Mouse (Mus musculus) intestine, postnatal 0 days (tissue): ENCODE measurements at regions not wholly inside any gene's neighbourhood (a gene's known extent, or its start where the extent isn't known, plus 50 kb on each side); places are given as distances from the start of the nearest gene placed in this dataset.
A peak's percentile ranks its signal among the peaks of the same experiment; 100 is the strongest.

Source experiments
- ATAC-seq: fragments of 200-750 bp; cut with Nextera tagmentation; 2 replicates; pipeline ENCODE4 v1.8.0; 2017; ENCODE audit warnings: mild to moderate bottlenecking, moderate TSS enrichment, moderate library complexity
- H3K27ac ChIP-seq: fragments of 300-500 bp; sonication (generic); 2 replicates; pipeline ENCODE4 v1.5.1; 2014; ENCODE audit warnings: mild to moderate bottlenecking, low read depth, low read length, moderate library complexity
- H3K27me3 ChIP-seq: fragments of 300-500 bp; sonication (generic); replicated peaks from 2 replicates; pipeline ENCODE4 v1.6.1; 2014; ENCODE audit warnings: low read length, mixed read lengths; ENCODE audit not compliant: control insufficient read depth, insufficient read depth
- H3K36me3 ChIP-seq: fragments of 300-500 bp; sonication (generic); 2 replicates; pipeline ENCODE4 v1.6.1; 2014; ENCODE audit warnings: mild to moderate bottlenecking, moderate library complexity; ENCODE audit not compliant: control insufficient read depth, insufficient read depth
- H3K4me1 ChIP-seq: fragments of 300-500 bp; sonication (generic); replicated peaks from 2 replicates; pipeline ENCODE4 v1.6.1; 2014; ENCODE audit warnings: antibody characterized with exemption, low read length, mixed read lengths; ENCODE audit not compliant: control insufficient read depth, insufficient read depth
- H3K4me2 ChIP-seq: fragments of 300-500 bp; sonication (generic); replicated peaks from 2 replicates; pipeline ENCODE4 v1.6.1; 2014; ENCODE audit warnings: low read depth, mild to moderate bottlenecking, moderate library complexity
- H3K4me3 ChIP-seq: fragments of 300-500 bp; sonication (generic); 2 replicates; pipeline ENCODE4 v1.5.1; 2014; ENCODE audit warnings: low read depth, low read length
- H3K9ac ChIP-seq: fragments of 300-500 bp; sonication (generic); 2 replicates; pipeline ENCODE4 v1.6.1; 2014; ENCODE audit warnings: mild to moderate bottlenecking, low read depth, low read length
- H3K9me3 ChIP-seq: fragments of 300-500 bp; sonication (generic); 2 replicates; pipeline ENCODE4 v1.6.1; 2016; ENCODE audit warnings: mixed run types; ENCODE audit not compliant: control insufficient read depth
- CTCF ChIP-seq: sonication (generic); IDR thresholded peaks from 2 replicates; pipeline ENCODE4 v1.5.1; 2016; ENCODE audit warnings: low read depth, mild to moderate bottlenecking, control low read depth, antibody characterized with exemption, moderate library complexity
- WGBS: fragments of 180-500 bp; shearing (Covaris S2); extraction: QIAGEN DNeasy Blood & Tissue Kit; methylation state at CpG from one replicate; pipeline ENCODE4 v1.1.7; 2014; 5-methylcytosine and 5-hydroxymethylcytosine counted together

DNA sequence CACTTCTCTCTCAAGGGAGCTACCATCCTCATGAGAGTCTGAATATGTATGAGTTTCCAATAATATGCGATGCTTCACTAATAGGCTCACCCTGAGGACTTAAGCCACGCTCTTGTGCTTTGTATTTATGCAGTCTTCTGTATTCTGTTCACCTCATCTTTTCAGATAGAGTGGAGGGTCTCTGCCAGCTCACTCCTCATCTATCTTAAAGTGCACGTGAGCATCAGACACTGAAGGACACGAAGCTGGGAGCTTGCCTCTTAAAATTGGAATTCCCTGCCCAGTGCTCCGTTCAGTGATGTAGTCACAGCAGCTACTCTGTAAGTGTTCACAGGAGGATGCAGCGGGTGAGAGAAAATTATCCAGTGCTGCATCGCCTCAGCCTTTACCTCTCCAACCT, 83.7 kb downstream of the Rgs2 start:
- TF ChIP-seq CTCF, result no peak
- WGBS, result 75% methylated on average over 7 of the region's 7 CpGs
- Histone ChIP-seq H3K36me3 (no peaks in the 10 kb centered on the region), H3K9me3 (no peaks in the 10 kb centered on the region), H3K9ac (no peak overlapping the region), H3K27ac (no peak overlapping the region), H3K4me1 (no peaks in the 10 kb centered on the region), H3K4me2 (no peak overlapping the region), H3K4me3 (no peak overlapping the region), H3K27me3 (no peaks in the 10 kb centered on the region)
- no peak for ATAC-seq

DNA sequence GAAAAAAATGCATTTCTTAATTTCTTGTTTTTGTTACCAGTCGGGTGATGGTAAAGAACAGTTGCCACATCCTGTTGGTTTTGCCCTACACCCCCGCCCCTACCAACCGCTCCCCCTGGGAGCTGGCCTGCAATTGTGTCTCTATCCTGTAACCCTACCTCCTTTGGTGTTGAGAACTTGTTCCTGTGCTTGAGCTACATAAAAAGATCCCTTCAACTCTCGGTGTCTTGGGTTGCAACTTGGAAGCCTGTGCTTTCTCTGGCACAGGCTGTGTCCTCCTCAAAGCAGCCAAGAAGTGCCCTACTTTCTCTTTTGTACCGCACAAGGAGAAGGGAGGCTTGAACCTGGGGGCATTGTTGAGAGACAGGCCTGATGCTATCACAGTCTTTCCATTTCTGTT, 85.0 kb downstream of the Rgs2 start:
- Histone ChIP-seq H3K9me3 (no peaks in the 10 kb centered on the region), H3K36me3 (no peaks in the 10 kb centered on the region), H3K9ac (no peak overlapping the region), H3K27ac (no peak overlapping the region), H3K27me3 (no peaks in the 10 kb centered on the region), H3K4me3 (no peak overlapping the region), H3K4me2 (no peak overlapping the region), H3K4me1 (no peaks in the 10 kb centered on the region)
- WGBS, result 74% methylated on average over 5 of the region's 5 CpGs
- no peak for TF ChIP-seq CTCF
- ATAC-seq, result no peak

DNA sequence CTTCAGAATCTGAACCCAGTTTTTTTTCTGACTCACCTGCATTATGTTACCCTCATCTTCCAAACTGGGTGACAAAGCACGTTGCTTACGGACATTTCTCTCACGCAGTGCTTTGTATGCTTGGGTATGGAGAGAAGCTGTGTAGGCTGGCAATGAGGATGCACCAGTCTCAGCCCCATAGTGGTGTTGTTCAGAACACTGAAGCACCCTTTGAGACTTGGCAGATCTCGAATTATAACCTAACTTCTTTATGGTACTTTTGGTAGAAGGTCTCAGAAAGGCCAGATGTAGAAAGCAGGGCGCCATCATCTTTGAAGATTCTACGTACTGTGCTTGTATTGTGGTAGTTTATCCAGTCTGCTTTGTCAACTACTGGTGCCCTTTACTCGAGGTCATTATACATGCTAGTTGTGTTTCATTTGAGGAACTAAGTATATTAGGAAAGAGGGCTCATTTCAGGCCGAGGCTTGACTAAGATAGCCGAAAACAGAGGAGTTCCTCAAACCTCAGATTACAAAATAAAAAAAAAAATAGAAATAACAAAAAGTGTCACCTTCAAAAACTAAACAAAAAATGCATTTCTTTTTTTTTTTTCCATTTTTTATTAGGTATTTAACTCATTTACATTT, 85.7 kb downstream of the Rgs2 start:
- no peak for TF ChIP-seq CTCF
- Histone ChIP-seq H3K27me3 (no peaks in the 10 kb centered on the region), H3K4me1 (no peaks in the 10 kb centered on the region), H3K27ac (0 out of 2 replicates have a peak overlapping the region, but pooled peaks have one; percentile 8), H3K9ac (no peak overlapping the region), H3K4me2 (no peak overlapping the region), H3K9me3 (no peaks in the 10 kb centered on the region), H3K36me3 (no peaks in the 10 kb centered on the region), H3K4me3 (no peak overlapping the region)
- no peak for ATAC-seq
- 85% methylated on average over 9 of the region's 9 CpGs for WGBS

GRCm38 (mm10) chr1:143917623-143918022, 86.3 kb downstream of the Rgs2 start:
- no peak for ATAC-seq
- Histone ChIP-seq H3K36me3 (no peaks in the 10 kb centered on the region), H3K4me3 (no peak overlapping the region), H3K27me3 (no peaks in the 10 kb centered on the region), H3K9ac (no peak overlapping the region), H3K4me1 (no peaks in the 10 kb centered on the region), H3K9me3 (no peaks in the 10 kb centered on the region), H3K4me2 (no peak overlapping the region), H3K27ac (0 out of 2 replicates have a peak overlapping the region, but pooled peaks have one; percentile 8)
- 57% methylated on average over 5 of the region's 5 CpGs for WGBS
- TF ChIP-seq CTCF, result no peak

GRCm38 (mm10) chr1:143916587-143916986, 87.4 kb downstream of the Rgs2 start:
- no peak overlapping the region for H3K27ac ChIP-seq
- no peak for ATAC-seq
- H3K4me3 ChIP-seq, result no peak overlapping the region
- H3K36me3 ChIP-seq, result no peaks in the 10 kb centered on the region
- no peaks in the 10 kb centered on the region for H3K9me3 ChIP-seq
- 64% methylated on average over 9 of the region's 9 CpGs for WGBS
- no peaks in the 10 kb centered on the region for H3K4me1 ChIP-seq
- no peak overlapping the region for H3K4me2 ChIP-seq
- TF ChIP-seq CTCF, result no peak
- no peak overlapping the region for H3K9ac ChIP-seq
- H3K27me3 ChIP-seq, result no peaks in the 10 kb centered on the region

GRCm38 (mm10) chr1:143912586-143912985, 91.4 kb downstream of the Rgs2 start:
- TF ChIP-seq CTCF, result no peak
- H3K9me3 ChIP-seq, result no peaks in the 10 kb centered on the region
- H3K9ac ChIP-seq, result no peak overlapping the region
- 63% methylated on average over 3 of the region's 3 CpGs for WGBS
- H3K4me2 ChIP-seq, result no peak overlapping the region
- H3K27ac ChIP-seq, result no peak overlapping the region
- H3K4me3 ChIP-seq, result no peak overlapping the region
- no peaks in the 10 kb centered on the region for H3K36me3 ChIP-seq
- H3K4me1 ChIP-seq, result no peaks in the 10 kb centered on the region
- ATAC-seq, result no peak
- no peaks in the 10 kb centered on the region for H3K27me3 ChIP-seq

GRCm38 (mm10) chr1:143911230-143911629, 92.7 kb downstream of the Rgs2 start:
- Histone ChIP-seq H3K4me3 (no peak overlapping the region), H3K36me3 (no peaks in the 10 kb centered on the region), H3K27me3 (no peaks in the 10 kb centered on the region), H3K9me3 (no peaks in the 10 kb centered on the region), H3K27ac (no peak overlapping the region), H3K4me2 (no peak overlapping the region), H3K4me1 (no peaks in the 10 kb centered on the region), H3K9ac (no peak overlapping the region)
- ATAC-seq, result no peak
- no peak for TF ChIP-seq CTCF
- WGBS, result 72% methylated on average over 3 of the region's 3 CpGs
